Mouse (Mus musculus) liver, embryonic 14.5 days (tissue): Measurements from ENCODE around the gene Vsir. TPM values are rescaled to one million over a fixed set of nuclear protein-coding genes. Genes with fewer than 3 reads are reported as not detected.
A peak's percentile ranks its signal among the peaks of the same experiment; 100 is the strongest.

Experiments
- ATAC-seq: fragments of 200-750 bp; cut with Nextera tagmentation; 2 replicates; pipeline ENCODE4 v1.8.0; 2017; ENCODE audit warnings: moderate number of reproducible peaks, mild to moderate bottlenecking, moderate library complexity; ENCODE audit not compliant: insufficient read depth
- DNase-seq, 3 experiments: peaks; one replicate each; pipeline ENCODE4 v3.0.0-alpha.2; 2012 to 2013; ENCODE audit warnings: low read depth in 3 of 3, low spot score in 3 of 3
- H3K27ac ChIP-seq: fragments of 300-500 bp; sonication (generic); 2 replicates; pipeline ENCODE4 v1.5.1; 2014; ENCODE audit warnings: moderate library complexity, mild to moderate bottlenecking, control low read depth, inconsistent platforms
- H3K27me3 ChIP-seq: fragments of 300-500 bp; sonication (generic); 2 replicates; pipeline ENCODE4 v1.6.1; 2014; ENCODE audit warnings: mild to moderate bottlenecking, low read length, moderate library complexity; ENCODE audit not compliant: control insufficient read depth, insufficient read depth
- H3K36me3 ChIP-seq: fragments of 300-500 bp; sonication (generic); replicated peaks from 2 replicates; pipeline ENCODE4 v1.6.1; 2014; ENCODE audit warnings: low read depth; ENCODE audit not compliant: control insufficient read depth, insufficient read depth
- H3K4me1 ChIP-seq, 2 experiments: fragments of 200-500 bp in 1 of 2; fragments of 300-500 bp in 1 of 2; sonication (generic) in 1 of 2; replicated peaks; 2 replicates each; pipeline ENCODE4 v1.6.1; 2012 to 2014; ENCODE audit warnings: antibody characterized with exemption in 1 of 2, inconsistent platforms in 1 of 2, low read length in 1 of 2; ENCODE audit not compliant: control insufficient read depth in 2 of 2, insufficient read depth in 2 of 2
- H3K4me2 ChIP-seq: fragments of 300-500 bp; sonication (generic); 2 replicates; pipeline ENCODE4 v1.6.1; 2014; ENCODE audit warnings: low read depth, mild to moderate bottlenecking, control low read depth, moderate library complexity
- H3K4me3 ChIP-seq, 2 experiments: fragments of 200-500 bp in 1 of 2; fragments of 300-500 bp in 1 of 2; sonication (generic) in 1 of 2; 2 replicates each; pipeline ENCODE4 v1.5.1; 2012 to 2014; ENCODE audit warnings: low read depth in 2 of 2, low read length in 2 of 2, mild to moderate bottlenecking in 2 of 2, control low read depth in 1 of 2, inconsistent platforms in 1 of 2, moderate library complexity in 1 of 2; ENCODE audit not compliant: insufficient read depth in 1 of 2
- H3K9ac ChIP-seq: fragments of 300-500 bp; sonication (generic); replicated peaks from 2 replicates; pipeline ENCODE4 v1.6.1; 2014; ENCODE audit warnings: mild to moderate bottlenecking, control low read depth, moderate library complexity
- H3K9me3 ChIP-seq: fragments of 300-500 bp; sonication (generic); 2 replicates; pipeline ENCODE4 v1.6.1; 2016; ENCODE audit warnings: low read length, mixed read lengths; ENCODE audit not compliant: control insufficient read depth
- CTCF ChIP-seq: IDR thresholded peaks from 2 replicates; pipeline ENCODE4 v1.5.1; 2016; ENCODE audit warnings: antibody characterized with exemption, low read depth, control low read depth
- EP300 ChIP-seq: IDR thresholded peaks from 2 replicates; pipeline ENCODE4 v1.6.1; 2016; ENCODE audit warnings: antibody characterized with exemption, low read depth
- whole genome bisulfite sequencing: fragments of 180-500 bp; shearing (Covaris S2); extraction: QIAGEN DNeasy Blood & Tissue Kit; methylation state at CpG from one replicate; pipeline ENCODE4 v1.1.7; 2014; ENCODE audit not compliant: insufficient replicate concordance; 5-methylcytosine and 5-hydroxymethylcytosine counted together
- polyA plus RNA-seq, 2 experiments: library from polyadenylated mRNA; depleted of rRNA in 1 of 2; stranded (reverse) in 1 of 2; unstranded in 1 of 2; fragments of >200 nt; fragmentation: Nextera tagmentation in 1 of 2; extraction: Ambion mirVana in 1 of 2; gene quantifications; 2 replicates each; pipeline versions ENCODE4 v1.2.1 to v1.2.3; 2012 to 2014

Gene Vsir
- polyA plus RNA-seq, 2 experiments: 6.2 to 8.8 TPM

- Histone ChIP-seq H3K36me3 (no peaks in the 10 kb centered on the region), H3K27ac (no peak overlapping the region), H3K9me3 (no peaks in the 10 kb centered on the region), H3K4me3 (no peak overlapping the region), H3K27me3 (no peaks in the 10 kb centered on the region), H3K9ac (no peak overlapping the region), H3K4me1 (no peaks in the 10 kb centered on the region), H3K4me2 (no peak overlapping the region)
- 67% methylated on average over 11 of the region's 11 CpGs for WGBS
- DNase-seq (no peak), ATAC-seq (no peak)
- TF ChIP-seq CTCF (no peak), EP300 (no peak)
These were observed 54.0 kb downstream of the Vsir start for GRCm38 (mm10) chr10:60400507-60401295.

- Histone ChIP-seq H3K27ac (no peak overlapping the region), H3K4me2 (no peak overlapping the region), H3K4me1 (no peaks in the 10 kb centered on the region), H3K9me3 (no peaks in the 10 kb centered on the region), H3K4me3 (no peak overlapping the region), H3K27me3 (no peaks in the 10 kb centered on the region), H3K36me3 (no peaks in the 10 kb centered on the region), H3K9ac (no peak overlapping the region)
- 34% methylated on average over 7 of the region's 7 CpGs for WGBS
- ATAC-seq: no peak
- TF ChIP-seq EP300 (no peak), CTCF (no peak)
- no peak for DNase-seq
These were observed 59.0 kb downstream of the Vsir start for GRCm38 (mm10) chr10:60405460-60406177.

- 1% methylated on average over 5 of the region's 5 CpGs for whole genome bisulfite sequencing
- Histone ChIP-seq H3K9me3 (no peaks in the 10 kb centered on the region), H3K27ac (no peak overlapping the region), H3K4me3 (no peak overlapping the region), H3K27me3 (no peaks in the 10 kb centered on the region), H3K9ac (no peak overlapping the region), H3K4me2 (no peak overlapping the region), H3K4me1 (no peaks in the 10 kb centered on the region), H3K36me3 (no peaks in the 10 kb centered on the region)
- TF ChIP-seq EP300 (no peak), CTCF (peak; percentile 98)
- DNase-seq (peak in 1 of 3 experiments; percentile 13), ATAC-seq (no peak)
These were observed 61.2 kb downstream of the Vsir start for GRCm38 (mm10) chr10:60407831-60408230.

GRCm38 (mm10) chr10:60411794-60412193 is 65.1 kb downstream of the Vsir start:
- DNase-seq: no peak
- H3K4me1 ChIP-seq: no peaks in the 10 kb centered on the region
- no peak overlapping the region for H3K27ac ChIP-seq
- no peak overlapping the region for H3K9ac ChIP-seq
- no peak overlapping the region for H3K4me2 ChIP-seq
- H3K4me3 ChIP-seq: no peak overlapping the region
- no peaks in the 10 kb centered on the region for H3K27me3 ChIP-seq
- no peak for TF ChIP-seq EP300
- peak; percentile 52 for TF ChIP-seq CTCF
- 26% methylated on average over 5 of the region's 5 CpGs for WGBS
- no peaks in the 10 kb centered on the region for H3K9me3 ChIP-seq
- no peaks in the 10 kb centered on the region for H3K36me3 ChIP-seq
- ATAC-seq: no peak

GRCm38 (mm10) chr10:60413756-60414155 is 67.1 kb downstream of the Vsir start:
- 53% methylated on average over 2 of the region's 2 CpGs for WGBS
- Histone ChIP-seq H3K9me3 (no peaks in the 10 kb centered on the region), H3K36me3 (no peaks in the 10 kb centered on the region), H3K27me3 (no peaks in the 10 kb centered on the region), H3K4me3 (no peak overlapping the region), H3K27ac (no peak overlapping the region), H3K4me1 (no peaks in the 10 kb centered on the region), H3K4me2 (no peak overlapping the region), H3K9ac (no peak overlapping the region)
- no peak for TF ChIP-seq EP300
- TF ChIP-seq CTCF: no peak
- ATAC-seq (no peak), DNase-seq (no peak)
